Mouse (Mus musculus) right cerebral cortex, postnatal 14 days (tissue): Measurements from ENCODE around the gene Olfr665.
"Not testable (repeated sequence)": the region's sequence is repeated elsewhere in the genome, so short reads cannot be mapped to it uniquely, and the experiment has no call there.

Experiments
- DNase-seq: peaks from one replicate; pipeline ENCODE4 v3.0.0; 2022

Olfr665 gene

DNA sequence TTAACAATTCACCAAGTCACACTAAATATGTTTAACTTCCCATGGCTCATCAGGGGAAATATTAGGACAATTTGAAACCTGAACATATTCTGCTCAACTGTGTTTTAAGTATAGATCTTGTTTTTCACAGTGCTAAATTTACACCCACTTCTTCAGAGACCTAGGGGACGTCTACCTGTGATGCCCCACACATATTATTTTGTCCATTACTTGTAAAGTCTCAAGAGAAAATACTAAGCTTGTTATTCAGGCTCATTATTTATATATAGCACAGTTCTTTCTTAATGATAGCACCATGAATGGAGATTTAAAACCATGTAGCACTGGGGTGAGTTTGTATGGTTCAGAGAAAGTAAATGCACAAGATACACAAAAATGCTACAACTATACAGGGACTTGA lies at the start of gene Olfr665:
TSS of gene Olfr665 (plus strand) at position 301 of the 400 bp plus-strand sequence.
- DNase-seq: no peak

DNA sequence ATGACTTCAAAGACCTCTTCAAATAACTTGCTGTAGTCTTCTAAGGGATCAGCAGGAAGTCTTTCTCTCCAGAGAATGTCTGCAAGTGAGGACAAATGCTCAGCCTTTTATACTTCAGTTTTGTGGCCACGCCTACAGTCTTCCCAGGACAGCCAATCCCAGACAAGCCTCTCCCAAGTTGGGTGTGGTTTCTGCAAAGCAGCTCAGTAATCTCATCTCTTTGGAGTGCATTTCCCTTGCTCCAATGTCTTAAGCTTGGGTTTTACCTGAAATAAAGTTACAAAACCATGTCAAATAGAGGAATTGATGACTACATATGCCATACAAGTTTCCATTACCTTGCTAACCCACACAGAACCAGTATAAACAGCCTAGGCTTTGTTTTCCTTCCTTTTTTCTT lies 35.3 kb upstream of the Olfr665 start, which contains the start of gene Usp17lb:
TSS of gene Usp17lb (minus strand) at position 101 of the 400 bp plus-strand sequence.
- no peak for DNase-seq

DNA sequence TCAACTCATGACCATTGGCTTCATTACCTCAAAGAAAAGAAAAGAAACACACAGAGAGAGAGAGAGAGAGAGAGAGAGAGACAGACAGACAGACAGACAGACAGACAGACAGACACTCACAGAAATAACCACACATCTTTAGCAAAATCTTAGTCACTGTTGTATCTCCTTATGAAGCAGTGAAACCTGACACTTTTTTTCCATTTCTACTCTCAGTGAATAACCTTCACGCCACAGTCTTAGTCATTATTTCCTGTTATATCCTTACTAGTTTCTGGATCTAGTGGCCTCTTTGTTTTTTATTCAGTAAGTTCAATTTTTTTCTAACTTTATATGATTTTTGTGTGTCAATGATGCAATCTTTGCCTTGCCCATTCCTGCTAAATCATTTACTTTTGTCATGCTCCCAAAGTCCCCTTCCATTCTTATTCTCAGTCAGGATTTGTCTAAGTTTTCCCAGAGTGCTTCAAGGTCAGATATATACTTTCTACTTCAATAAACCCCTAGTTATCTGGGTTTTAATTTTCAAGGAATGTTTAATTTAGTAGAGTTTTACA lies 34.0 kb upstream of the Olfr665 start:
- no peak for DNase-seq

DNA sequence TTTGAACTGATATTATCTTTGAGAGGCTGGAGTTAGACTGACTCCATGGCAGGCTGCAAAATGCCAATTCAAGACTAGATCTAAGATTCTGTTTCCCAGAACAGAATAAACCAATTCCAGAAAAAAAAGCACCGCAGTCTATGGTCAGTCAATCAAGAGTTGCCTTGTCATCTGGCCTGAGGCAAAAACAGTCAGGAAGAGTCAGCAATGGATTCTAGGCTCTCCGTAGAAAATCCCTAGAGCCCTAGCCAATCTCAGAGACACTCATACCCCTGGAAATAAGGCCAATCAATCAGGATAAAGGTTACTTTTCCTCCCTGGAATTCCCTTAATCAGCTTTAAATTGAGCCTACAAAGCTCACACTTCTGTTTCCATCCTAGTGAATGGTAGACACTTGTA lies 26.3 kb upstream of the Olfr665 start:
- DNase-seq: not testable (repeated sequence)

DNA sequence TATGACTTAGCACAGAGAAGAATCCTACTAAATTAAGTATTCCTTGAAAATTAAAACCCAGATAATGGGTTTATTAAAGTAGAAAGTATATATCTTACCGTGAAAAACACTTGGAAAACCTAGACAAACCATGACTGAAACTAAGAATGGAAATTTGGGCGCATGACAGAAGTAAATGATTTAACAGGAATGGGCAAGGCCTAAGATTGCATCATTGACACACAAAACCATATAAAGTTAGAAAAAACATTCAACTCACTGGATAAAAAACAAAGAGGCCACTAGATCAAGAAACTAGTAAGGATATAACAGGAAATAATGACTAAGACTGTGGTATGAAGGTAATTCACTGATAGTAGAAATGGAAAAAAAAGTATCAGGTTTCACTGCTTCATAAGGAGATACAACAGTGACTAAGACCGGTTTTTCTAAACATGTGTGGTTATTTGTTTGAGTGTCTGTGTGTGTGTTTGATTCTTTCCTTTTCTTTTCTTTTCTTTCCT lies 22.5 kb upstream of the Olfr665 start:
- no peak for DNase-seq

DNA sequence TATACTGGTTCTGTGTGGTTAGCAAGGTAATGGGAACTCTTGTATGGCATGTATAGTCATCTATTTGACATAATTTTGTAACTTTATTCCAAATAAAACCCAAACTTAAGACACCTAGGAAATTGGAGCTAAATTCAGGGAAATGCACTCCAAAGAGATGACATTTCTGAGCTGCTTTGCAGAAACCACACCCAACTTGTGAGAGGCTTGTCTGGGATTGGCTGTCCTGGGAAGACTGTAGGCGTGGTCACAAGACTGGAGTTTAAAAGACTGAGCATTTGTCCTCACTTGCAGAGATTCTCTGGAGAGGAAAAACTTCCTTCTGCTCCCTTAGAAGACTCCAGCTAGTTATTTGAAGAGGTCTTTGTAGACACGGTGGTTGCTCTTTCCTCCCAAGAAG lies 21.1 kb upstream of the Olfr665 start, which contains the start of gene Usp17la:
TSS of gene Usp17la (plus strand) at position 301 of the 400 bp plus-strand sequence.
- DNase-seq: not testable (repeated sequence)

DNA sequence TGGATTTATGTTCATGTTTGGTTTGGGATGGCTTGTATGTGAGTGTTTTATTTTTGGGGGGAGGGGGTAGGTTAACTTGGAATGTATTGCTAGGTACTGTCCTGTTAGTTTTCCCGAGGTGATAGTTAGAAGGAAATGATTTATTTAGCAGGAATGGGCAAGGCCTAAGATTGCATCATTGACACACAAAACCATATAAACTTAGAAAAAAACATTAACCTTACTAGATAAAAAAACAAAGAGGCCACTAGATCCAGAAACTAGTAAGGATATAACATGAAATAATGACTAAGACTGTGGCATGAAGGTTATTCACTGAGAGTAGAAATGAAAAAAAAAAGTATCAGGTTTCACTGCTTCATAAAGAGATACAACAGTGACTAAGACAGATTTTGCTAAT lies 20.1 kb upstream of the Olfr665 start:
- DNase-seq: no peak

DNA sequence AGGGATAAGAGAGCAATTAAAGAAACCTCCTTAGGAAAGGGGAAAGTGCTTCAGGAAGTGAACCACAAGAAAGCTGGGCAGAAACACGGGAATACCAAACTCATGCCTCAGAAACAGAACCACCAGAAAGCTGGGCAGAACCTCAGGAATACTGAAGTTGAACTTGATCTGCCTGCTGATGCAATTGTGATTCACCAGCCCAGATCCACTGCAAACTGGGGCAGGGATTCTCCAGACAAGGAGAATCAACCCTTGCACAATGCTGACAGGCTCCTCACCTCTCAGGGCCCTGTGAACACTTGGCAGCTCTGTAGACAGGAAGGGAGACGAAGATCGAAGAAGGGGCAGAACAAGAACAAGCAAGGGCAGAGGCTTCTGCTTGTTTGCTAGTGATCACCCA lies 16.4 kb upstream of the Olfr665 start:
- DNase-seq: no peak

DNA sequence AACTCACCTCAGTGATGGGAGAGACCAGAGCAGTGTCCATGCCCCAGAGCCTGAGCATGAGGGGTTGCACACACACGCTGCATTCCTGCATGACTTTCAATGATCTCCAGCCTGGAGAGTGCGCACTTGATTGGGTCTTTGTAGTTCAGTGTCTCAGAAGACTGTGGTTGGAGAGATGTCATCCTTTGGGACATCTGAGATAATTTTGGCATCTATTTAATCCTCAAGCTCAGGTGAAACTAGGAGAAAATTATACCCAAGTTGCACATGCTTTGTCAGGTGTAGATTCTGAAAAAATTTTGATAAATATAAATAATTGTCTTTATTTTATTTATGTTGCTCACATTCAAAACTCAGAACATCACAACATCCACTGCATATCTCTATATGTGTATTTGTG lies 18.0 kb downstream of the Olfr665 start, which contains the start of gene Olfr666:
TSS of gene Olfr666 (minus strand) at position 101 of the 400 bp plus-strand sequence.
- DNase-seq: no peak

DNA sequence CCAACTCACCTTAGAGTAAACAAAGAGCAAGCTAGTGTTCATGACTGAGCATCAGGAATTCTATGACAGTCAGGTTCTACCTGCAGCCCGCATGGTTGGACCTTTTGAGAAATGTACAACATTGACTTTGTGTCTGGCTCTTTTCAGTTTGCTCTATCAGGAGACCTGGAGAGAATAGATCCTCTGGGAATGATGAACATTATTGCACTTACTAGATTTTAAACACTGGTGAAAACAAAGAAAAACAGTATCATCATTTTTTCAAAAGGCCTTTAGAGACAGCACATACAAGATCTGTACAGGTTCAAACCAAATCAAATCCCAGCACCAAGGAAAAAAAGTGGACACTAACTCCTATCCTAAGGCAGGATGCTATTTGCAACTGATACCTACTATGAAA lies 43.6 kb downstream of the Olfr665 start, which contains the start of gene Olfr667:
TSS of gene Olfr667 (minus strand) at position 101 of the 400 bp plus-strand sequence.
- DNase-seq: no peak

DNA sequence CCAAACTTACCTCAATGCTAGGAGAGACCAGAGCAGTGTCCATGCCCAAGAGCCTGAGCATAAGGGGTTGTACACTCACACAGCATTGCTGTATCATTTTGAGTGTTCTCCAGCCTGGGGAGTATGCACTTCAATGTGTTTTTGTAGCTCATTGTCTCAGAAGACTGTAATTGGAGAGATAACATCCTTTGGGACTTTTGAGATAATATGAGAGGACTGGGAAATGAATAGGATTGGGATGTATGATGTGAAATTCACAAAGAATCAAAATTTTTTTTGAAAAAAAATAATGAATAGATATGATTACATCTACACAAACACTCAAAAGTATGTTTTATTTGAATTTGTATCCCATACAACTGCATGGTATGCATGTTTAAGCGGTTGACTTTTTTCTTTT lies 50.1 kb downstream of the Olfr665 start, which contains the start of gene Olfr668:
TSS of gene Olfr668 (minus strand) at position 101 of the 400 bp plus-strand sequence.
- no peak for DNase-seq
